Mouse (Mus musculus) MEL (cell line): ENCODE data around the gene Prrc2b.

Experiments
- CTCF ChIP-seq, 3 experiments: IDR thresholded peaks in 2 of 3; conservative IDR thresholded peaks in 1 of 3; 2 replicates each; pipeline ENCODE4 v1.5.1; 2011 to 2012; ENCODE audit warnings: low read length in 3 of 3, low read depth in 2 of 3, mild to moderate bottlenecking in 2 of 3, improper control_type of control experiment in 1 of 3, inconsistent platforms in 1 of 3, mixed read lengths in 1 of 3, moderate library complexity in 1 of 3; ENCODE audit not compliant: control insufficient read depth in 1 of 3, insufficient read depth in 1 of 3, poor library complexity in 1 of 3, severe bottlenecking in 1 of 3
- MAFK ChIP-seq: IDR thresholded peaks from 2 replicates; pipeline ENCODE4 v1.6.1; 2011; ENCODE audit warnings: low read depth, mild to moderate bottlenecking, low read length, improper control_type of control experiment, borderline replicate concordance
- RCOR1 ChIP-seq: IDR thresholded peaks from 2 replicates; pipeline ENCODE4 v1.6.1; 2012; ENCODE audit warnings: low read depth, mild to moderate bottlenecking, inconsistent platforms, low read length, improper control_type of control experiment
- ZKSCAN1 ChIP-seq: IDR thresholded peaks from 2 replicates; pipeline ENCODE4 v1.6.1; 2012; ENCODE audit warnings: low read depth, mild to moderate bottlenecking, inconsistent platforms, low read length, improper control_type of control experiment, moderate library complexity

- TF ChIP-seq MAFK (no peak), RCOR1 (no peak), ZKSCAN1 (no peak), CTCF (IDR thresholded peaks at IDR 0.05 in 2 of 3, conservative IDR thresholded peaks at IDR 0.05 in 1 of 3; ENCODE audit: control insufficient read depth in 1 of 3, insufficient read depth in 1 of 3, low read depth in 2 of 3, low read length in 3 of 3, poor library complexity in 1 of 3, severe bottlenecking in 1 of 3) (no peak)
These were observed 24.2 kb downstream of the Prrc2b start for GRCm38 (mm10) chr2:32175051-32175466.
